Mouse (Mus musculus): ENCODE measurements around the gene Gsk3a.

Gsk3a gene

DNA sequence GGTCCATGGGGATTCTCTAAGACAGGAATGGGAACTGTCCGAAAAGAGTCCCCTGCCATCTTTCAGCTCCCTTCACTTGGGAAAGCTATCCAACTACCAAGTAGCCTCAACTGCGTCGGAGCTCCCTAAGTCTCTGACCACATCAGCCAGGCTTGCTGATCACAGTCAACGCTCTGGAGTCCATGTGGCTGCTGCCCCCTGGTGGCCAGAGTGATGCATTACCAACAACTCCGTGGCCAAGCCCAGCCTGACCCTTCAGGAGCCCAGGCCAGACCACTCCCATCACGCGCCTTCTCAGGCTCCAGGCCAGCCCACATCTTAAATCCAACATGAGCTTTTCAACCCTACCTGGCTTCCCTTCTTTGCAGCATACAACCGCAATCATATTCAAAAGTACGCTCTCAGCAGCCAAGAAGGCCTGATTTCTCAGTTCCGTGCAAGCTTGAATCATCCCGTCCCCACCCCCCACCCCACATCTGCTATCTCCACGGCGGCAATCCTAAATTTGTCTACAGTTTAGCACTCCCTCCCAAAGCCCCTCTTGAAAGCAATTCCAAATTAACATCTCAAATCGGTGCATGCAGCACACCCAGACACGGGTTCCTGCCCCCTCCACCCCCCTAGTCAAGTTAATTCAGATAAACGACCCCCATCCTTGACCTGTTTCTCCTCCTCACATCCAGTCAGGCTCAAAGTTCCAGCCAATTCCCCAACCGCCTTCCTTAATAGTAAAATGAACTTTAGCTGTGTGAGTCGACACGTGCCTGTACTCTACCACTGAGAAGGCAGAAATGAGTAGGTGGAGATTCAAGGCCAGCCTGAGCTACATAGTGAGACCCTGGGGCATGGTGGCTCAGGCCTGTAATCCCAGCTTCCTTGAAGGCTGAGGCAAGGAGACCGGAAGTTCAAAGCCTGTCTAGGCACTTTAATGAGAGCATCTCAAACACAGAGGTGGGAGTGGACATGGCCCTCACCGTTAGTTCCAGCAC lies 49.7 kb downstream of the Gsk3a start:
- peak; percentile 70 to 89 for DNase-seq (ENCODE audit: low spot score in 2 of 2)

DNA sequence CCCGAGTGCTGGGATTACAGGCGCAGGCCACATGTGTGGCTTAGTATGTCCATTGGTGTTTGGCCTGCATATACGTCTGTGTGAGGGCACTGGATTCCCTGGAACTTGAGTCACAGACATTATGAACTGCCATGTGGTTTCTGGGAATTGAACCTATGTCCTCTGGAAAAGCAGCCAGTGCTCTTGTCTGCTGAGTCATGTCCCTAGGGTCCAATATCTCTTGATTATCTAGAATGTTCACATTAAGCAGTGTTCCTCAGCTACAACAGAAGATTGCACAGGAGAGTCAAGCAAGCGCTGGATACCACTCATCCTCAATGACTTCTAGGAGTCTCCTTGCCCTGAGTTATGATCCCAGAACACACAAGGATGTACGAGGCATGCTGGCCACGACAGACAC lies 53.6 kb downstream of the Gsk3a start:
- no peak for DNase-seq (ENCODE audit: low spot score in 2 of 2)

DNA sequence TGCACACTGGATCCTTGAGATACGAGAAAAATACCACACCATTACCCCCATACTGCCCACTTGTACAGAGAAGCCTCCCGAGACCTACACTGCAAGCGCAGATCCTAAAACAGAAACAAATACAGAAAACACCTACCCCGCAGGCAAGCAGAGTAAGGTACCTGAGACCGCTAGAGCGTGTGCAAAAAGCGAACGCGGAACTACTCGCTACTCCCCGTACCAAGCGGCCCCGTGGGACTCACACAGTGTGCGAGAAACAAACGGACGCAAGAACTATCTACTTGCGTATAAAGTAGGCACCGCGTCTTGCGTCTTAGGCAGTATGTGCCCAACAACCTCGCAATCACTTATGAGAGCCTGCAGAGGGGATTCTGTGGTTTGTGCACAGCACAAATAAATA lies 55.8 kb downstream of the Gsk3a start:
- no peak for DNase-seq (ENCODE audit: low spot score in 2 of 2)

DNA sequence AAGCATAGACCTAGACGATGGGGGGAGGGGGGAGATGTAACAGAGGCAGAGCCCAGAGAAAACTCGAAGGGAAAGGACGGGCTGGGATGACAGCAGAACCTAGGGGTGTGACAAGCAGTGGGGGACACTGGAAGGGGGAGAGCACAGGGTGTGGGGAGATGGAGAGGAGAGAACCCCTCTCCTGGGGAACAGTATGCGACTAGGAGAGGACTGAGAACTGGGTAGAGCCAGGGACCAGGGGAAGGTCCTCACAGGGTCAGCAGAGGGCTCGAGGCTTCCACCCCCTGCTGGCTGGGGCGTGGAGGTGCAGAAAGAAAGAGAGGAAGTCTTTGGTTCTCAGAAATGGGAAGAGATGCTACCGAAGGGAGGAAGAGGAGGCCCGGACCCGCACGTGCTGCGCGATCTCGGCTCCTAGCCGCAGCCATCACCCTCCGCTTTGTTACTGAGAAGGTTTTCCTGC lies 56.3 kb downstream of the Gsk3a start:
- no peak for DNase-seq (ENCODE audit: low spot score in 2 of 2)

DNA sequence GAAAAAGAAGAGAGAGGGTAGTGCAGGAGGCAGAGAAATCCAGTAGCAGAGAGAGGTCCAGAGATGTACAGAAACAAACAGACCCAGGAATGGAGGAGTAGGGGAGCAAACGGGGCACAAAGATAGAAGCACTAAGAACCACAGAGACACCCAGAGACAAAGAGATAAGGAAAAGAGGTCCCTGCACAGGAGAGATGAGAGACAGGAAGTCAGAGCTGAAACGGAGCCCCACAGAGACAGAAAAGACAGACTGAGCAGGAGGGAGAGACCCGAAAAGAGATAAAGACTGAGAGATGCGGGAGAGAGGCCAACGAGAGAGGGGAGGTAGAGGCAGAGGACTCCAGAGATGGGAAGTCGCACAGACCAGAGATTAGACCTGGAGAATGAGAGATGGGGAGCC lies 57.1 kb downstream of the Gsk3a start:
- no peak for DNase-seq (ENCODE audit: low spot score in 2 of 2)

DNA sequence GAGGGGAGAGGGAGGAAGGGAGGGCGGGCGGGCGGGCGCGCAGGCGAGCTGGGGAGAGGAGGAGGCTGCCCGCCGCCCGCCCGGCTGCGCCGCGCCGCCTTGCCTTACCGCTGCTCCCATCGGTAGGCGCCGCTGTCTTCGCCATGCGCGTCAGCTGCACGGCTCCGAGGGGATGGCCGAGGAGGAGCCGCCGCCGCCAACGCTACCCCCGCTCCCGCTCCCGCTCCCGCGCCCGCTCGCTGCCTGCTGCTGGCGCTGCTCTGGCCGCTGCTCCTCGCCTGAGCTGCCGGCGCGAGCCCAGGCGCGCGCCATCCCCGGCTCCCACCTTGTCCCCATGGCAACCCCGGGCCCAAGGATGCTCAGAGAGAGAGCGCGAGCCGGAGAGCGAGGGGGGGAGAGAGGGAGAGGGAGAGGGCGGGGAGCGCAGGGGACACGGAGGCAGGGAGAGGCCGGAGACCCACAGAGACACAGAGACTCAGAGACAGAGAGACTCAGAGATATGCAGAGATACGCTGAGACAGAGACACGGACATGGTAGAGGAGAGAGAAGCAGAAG lies 58.0 kb downstream of the Gsk3a start, which contains the start of gene Pou2f2:
Gene Pou2f2, minus strand, starts transcription at position 121 of the 556 bp plus-strand sequence.
- peak; percentile 52 to 64 for DNase-seq (ENCODE audit: low spot score in 2 of 2)

DNA sequence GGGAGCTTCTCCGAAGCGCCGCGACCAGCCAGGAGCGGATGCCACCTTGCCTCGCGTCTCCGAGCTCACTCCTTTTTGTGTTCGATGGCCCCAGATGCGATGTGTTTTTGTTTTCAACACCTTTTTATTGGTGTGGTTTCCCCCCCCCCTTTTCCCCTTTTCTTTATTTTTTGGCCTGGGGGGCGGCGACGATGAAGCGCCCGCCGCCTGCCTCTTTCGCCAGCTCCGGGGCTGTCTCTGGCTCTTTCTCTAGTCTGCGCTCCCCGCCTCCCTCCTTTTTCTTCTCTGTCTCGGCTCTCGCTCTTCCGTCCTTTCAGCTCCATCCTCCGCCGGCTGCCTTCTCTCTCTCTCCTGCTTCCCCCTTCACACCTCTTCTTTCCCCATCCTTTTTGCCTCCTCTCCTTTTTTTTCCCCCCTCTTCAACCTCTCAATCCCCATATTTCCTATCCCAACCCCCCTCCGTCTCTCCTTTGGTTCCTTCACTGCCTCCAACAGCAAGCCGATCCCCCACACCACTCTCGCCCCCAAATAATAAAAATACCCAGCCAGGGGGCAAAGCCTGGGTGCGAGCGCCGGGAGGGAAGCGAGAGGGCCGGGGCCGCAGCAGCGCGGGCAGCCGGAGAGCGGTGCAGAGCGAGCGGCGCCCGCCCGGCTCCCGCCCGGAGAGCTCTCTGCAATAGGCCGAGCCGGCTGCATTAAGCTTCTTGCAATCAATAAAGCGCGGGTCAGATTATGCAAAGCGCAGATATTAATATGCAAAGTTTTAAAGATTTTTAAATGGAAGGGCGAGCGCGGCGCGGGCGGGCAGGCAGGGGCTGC lies 58.7 kb downstream of the Gsk3a start:
- DNase-seq (ENCODE audit: low spot score in 2 of 2), result no peak

DNA sequence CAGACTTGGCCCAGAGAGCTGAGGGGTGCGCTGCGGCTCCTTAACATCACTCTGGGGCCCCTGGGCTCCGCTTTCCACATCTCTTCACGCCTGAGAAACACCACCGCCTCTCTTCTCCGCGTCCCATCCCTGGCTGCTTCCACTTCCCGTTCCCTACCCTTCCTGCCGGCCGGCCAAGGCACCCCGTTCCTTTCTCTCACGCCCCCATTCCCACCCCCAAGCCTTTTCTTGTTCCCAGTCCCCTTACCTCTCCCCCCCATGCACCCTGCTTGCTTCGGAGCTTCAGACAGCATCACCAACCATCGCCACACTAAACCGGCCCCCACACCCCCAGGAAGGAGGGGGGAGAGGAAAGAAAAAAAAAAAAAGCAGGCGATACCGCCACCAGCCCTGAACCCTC lies 59.3 kb downstream of the Gsk3a start:
- DNase-seq (ENCODE audit: low spot score in 2 of 2), result no peak

All from urinary bladder, postnatal 4 days (tissue).